Mouse (Mus musculus) cortical plate, adult 2 months (tissue): ENCODE data around the gene Lrriq3. TPM values are rescaled to one million over a fixed set of nuclear protein-coding genes. Genes with fewer than 3 reads are reported as not detected.

ENCODE experiments used
- H3K27ac ChIP-seq: fragments of 200-500 bp; 2 replicates; pipeline ENCODE4 v1.5.1; 2012; ENCODE audit warnings: low read length, control low read depth, inconsistent platforms; ENCODE audit not compliant: insufficient read depth
- H3K4me1 ChIP-seq: fragments of 200-500 bp; 2 replicates; pipeline ENCODE4 v1.6.1; 2011; ENCODE audit warnings: low read length; ENCODE audit not compliant: control insufficient read depth, insufficient read depth
- H3K4me3 ChIP-seq: fragments of 200-500 bp; 2 replicates; pipeline ENCODE4 v1.5.1; 2011; ENCODE audit warnings: mild to moderate bottlenecking, low read length, control low read depth; ENCODE audit not compliant: insufficient read depth
- CTCF ChIP-seq: fragments of 200-500 bp; IDR thresholded peaks from 2 replicates; pipeline ENCODE4 v1.5.1; 2011; ENCODE audit warnings: mild to moderate bottlenecking, control low read depth, low read length; ENCODE audit not compliant: insufficient read depth; ENCODE audit errors: extremely low read depth
- POLR2A ChIP-seq: fragments of 200-500 bp; IDR thresholded peaks from 2 replicates; pipeline ENCODE4 v1.6.1; 2011; ENCODE audit warnings: mild to moderate bottlenecking, low read length, control low read depth; ENCODE audit not compliant: insufficient read depth; ENCODE audit errors: extremely low read depth
- polyA plus RNA-seq: library from polyadenylated mRNA; depleted of rRNA; stranded (reverse); fragments of >200 nt; gene quantifications from 2 replicates; pipeline ENCODE4 v1.2.3, GENCODE M21; 2012

Gene Lrriq3
- polyA plus RNA-seq, 1 experiment, result 0.71 TPM

DNA sequence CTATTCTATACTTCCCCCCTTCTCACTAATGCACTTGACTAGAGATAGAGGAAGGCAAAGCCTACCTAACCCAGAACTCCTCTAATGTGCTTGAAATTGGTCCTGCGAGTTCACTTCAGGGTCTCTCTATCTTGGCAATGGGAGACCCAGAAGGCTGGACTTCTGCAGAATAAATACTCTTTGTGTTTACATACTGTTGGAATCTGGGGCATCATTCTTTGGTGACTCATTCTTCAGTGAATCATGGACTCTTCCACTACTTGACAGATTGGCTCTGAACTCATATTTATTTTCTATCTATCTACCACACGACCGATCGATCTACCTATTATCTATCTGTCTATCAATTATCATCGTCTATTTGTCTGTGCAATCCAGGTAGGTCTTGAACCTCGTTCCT is 1.2 kb upstream of the Lrriq3 start:
- TF ChIP-seq POLR2A (no peak), CTCF (no peak)
- H3K27ac ChIP-seq, result no peak overlapping the region
- peak overlapping the region; percentile 96; the same call in 1 of the 2 replicates for H3K4me3 ChIP-seq
- H3K4me1 ChIP-seq, result peaks cover 2% of the 10 kb centered on the region; the same call in 1 of the 2 replicates

DNA sequence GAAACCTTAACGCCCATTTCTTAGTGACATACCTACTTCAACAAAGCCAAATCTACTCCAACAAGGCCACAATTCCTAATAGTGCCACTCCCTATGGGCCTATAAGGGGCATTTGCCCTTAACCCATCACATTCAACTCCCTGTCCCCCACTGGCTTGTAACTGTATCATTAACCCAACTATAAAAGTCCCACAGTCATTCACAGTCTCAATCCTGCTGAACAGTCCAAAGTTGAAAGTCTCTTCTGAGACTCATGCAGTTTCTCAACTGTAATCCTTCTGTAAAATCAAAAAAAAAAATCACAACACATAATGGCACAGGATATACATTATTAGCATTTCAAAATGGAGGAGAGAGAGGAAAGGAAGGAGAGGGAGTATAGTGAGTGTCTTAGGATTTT is 6.0 kb downstream of the Lrriq3 start:
- TF ChIP-seq CTCF (no peak), POLR2A (no peak)
- no peak overlapping the region for H3K27ac ChIP-seq
- no peak overlapping the region for H3K4me3 ChIP-seq
- H3K4me1 ChIP-seq, result no peaks in the 10 kb centered on the region

DNA sequence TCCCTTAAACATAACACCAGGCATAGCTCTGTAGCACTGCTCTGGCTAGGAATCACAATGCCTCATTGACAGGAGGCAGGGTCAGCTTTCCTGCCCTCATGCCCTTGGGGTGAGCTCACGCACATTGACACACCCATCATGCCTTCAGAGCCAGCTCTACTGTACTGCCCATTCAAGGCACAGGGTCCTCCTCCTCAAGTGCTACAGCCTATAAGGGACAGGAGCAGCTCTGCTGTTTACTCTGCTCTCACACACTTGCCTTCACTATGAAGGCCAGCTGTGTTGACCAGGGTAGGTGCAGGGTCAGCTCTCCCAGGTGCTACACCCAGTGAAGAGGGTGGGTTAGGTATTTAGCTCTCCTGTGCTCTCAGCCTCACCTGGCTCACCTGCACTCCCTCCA is 12.7 kb downstream of the Lrriq3 start:
- TF ChIP-seq POLR2A, result no peak
- no peak for TF ChIP-seq CTCF
- Histone ChIP-seq H3K27ac (no peak overlapping the region), H3K4me3 (no peak overlapping the region), H3K4me1 (no peaks in the 10 kb centered on the region)

DNA sequence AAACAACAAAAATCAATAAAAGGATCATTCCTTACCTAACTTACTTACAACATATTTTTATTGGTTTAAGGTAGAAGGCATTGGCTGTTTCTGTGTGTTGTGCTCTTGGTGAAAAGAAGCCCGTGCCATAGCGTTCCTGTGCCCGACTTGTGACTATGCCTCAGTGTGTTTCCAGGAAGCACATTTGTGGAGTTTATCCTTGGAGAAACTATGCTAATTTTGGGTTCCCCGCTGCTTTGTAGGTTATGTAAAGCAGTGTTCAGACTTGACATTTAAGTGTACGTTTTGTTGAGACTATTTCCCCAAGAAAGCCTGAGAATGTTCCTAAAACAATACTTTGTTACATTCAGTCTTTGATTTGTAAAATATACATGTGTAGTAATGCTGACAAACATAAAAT is 44.5 kb downstream of the Lrriq3 start:
- H3K27ac ChIP-seq, result no peak overlapping the region
- no peak overlapping the region for H3K4me3 ChIP-seq
- TF ChIP-seq POLR2A, result no peak
- TF ChIP-seq CTCF, result no peak
- no peaks in the 10 kb centered on the region for H3K4me1 ChIP-seq

DNA sequence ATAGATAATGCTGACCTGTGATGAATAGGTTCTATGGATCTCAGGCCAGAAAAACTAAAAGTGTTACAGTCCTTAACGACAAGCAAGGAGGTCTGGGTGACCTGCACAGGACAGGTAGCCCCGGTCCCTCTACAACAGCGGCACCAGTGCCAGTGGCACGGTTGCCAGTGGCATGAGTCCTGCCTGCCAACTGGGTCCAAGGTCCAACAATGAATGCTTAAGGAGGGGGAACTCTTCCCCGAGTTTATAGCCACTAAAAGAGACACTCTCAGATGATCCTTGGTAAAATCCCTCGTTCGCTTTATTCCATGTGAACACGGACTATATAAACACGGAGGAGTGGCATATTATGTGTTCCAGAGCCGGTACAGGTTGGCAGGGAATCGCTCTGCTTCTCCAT is 47.8 kb downstream of the Lrriq3 start:
- TF ChIP-seq POLR2A (no peak), CTCF (no peak)
- H3K27ac ChIP-seq, result no peak overlapping the region
- no peak overlapping the region for H3K4me3 ChIP-seq
- no peaks in the 10 kb centered on the region for H3K4me1 ChIP-seq

DNA sequence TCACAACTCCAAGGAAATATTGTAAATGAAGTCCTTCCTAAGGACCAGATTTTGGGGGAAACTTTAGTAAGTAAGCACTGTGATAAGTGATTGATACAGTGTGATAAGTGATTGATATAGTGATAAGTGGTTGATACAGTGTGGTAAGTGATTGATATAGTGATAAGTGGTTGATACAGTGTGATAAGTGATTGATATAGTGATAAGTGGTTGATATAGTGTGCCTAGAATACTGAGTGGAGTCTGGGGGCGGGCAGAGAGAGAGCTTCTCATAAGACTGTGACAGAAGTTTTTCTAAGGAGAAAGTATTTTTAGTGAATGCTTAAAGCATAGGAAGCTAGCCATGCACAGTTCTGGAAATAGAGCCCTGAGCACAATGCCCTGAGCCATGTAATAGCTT is 51.1 kb downstream of the Lrriq3 start:
- H3K4me1 ChIP-seq, result no peaks in the 10 kb centered on the region
- no peak overlapping the region for H3K27ac ChIP-seq
- no peak overlapping the region for H3K4me3 ChIP-seq
- TF ChIP-seq POLR2A, result no peak

DNA sequence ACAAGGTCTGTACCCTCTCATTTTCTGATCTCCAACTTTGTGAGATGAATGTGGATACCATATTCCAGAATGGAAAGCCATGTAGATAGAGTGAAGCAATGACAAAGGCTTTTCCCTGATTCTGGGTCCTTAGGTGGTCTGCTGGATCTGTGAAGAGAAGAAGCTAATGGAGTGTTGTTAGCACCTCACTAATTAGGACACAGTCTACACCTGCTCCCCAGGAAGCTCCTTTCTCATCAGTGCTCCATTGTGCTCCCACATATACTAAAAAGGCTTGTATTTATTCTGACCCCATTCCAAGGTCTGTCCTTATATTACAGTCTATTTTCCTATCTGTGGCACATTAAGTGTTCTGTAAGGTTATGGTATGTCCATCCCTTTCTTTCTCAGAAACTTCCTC is 68.6 kb downstream of the Lrriq3 start:
- Histone ChIP-seq H3K4me1 (no peaks in the 10 kb centered on the region), H3K4me3 (no peak overlapping the region), H3K27ac (no peak overlapping the region)
- TF ChIP-seq POLR2A (no peak), CTCF (no peak)

DNA sequence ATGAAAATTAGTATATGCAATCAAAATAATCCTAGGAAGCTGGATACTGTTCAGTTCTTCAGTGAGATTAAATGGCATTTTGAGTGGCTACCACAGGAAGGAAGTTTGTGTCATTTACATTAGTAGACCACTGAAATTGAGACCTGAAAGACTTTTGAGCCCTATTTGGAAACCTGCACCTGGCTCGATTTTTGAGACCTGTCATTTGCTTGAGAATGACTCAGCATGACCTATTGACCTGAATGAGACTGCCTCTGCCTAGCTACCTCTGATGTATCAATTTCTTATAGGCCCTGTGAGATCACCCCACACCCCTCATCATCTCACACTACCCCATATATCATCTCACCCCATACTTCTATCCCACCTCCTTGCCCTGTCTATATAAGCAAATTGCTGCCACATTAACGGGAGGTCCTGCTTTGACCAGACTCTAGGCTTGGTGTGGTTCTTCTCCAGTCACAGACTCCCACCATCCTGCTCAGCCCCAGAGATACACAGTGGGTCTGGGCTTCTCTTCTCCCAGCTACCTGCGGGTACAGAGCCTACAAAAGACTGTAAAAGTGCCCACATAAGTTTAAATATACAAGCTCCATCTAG is 87.2 kb downstream of the Lrriq3 start:
- H3K4me3 ChIP-seq, result no peak overlapping the region
- no peak overlapping the region for H3K27ac ChIP-seq
- no peaks in the 10 kb centered on the region for H3K4me1 ChIP-seq
- TF ChIP-seq CTCF (no peak), POLR2A (no peak)

DNA sequence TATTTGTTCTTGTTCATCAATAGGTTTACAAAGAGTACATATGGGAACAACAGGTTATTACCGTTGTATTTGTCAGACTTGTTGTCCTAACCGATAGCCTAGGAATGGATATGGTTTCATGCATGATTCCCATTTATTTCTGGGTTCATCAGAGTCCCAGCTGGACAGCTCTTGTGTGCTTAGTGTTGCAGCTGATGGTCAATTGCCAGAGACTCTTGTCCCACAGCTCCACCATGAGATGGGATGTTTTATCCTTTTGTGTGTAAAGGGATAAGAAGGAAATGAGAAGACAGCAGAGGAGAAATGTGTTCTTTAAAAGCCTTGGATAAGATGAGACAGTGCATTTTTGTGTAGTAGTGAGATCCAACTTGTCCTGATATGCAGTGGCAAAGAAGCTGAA is 93.2 kb downstream of the Lrriq3 start:
- no peak overlapping the region for H3K4me3 ChIP-seq
- TF ChIP-seq CTCF (no peak), POLR2A (no peak)
- H3K27ac ChIP-seq, result no peak overlapping the region
- no peaks in the 10 kb centered on the region for H3K4me1 ChIP-seq

DNA sequence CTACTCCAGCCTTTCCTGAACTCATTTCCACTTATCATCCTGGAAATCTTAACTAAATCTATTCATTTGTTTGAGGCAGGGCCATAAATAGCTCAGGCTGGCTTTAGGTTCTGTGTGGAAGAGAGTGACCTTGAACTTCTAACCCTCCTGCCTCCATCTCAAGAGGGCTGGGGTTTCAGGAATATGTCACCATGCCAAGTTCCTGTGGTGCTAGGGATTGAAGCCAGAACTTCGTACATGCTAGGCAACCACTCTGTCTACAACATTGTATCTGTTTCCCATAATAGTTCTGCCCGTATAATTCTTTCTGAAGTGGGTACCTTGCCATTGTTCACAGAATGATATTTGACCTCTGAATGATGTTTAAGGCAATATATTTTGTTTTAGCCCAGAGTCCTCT is 95.6 kb downstream of the Lrriq3 start:
- H3K4me3 ChIP-seq, result no peak overlapping the region
- TF ChIP-seq POLR2A, result no peak
- no peak for TF ChIP-seq CTCF
- H3K27ac ChIP-seq, result no peak overlapping the region
- no peaks in the 10 kb centered on the region for H3K4me1 ChIP-seq

DNA sequence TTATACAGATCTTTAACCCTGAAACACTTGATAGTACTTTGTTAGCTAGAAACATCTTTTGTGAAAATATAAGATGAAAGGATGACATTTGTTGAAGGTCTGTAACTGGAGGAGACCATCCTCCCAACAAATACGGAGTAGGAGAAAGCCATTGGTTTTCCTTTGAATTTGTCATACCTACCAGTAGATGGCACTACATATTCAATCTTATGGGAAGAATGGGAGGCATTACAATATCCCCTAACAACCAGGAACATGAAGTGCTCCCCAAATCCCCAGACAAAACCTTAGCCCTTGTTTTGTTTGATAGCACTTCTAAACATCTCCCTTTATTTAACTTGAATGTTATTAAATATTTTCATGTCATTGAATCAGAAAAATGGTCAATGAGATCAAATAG is 141.7 kb downstream of the Lrriq3 start:
- TF ChIP-seq POLR2A (no peak), CTCF (peak; percentile 22; the same call in 1 of the 2 replicates)
- Histone ChIP-seq H3K27ac (no peak overlapping the region), H3K4me1 (no peaks in the 10 kb centered on the region), H3K4me3 (no peak overlapping the region)
